Mouse (Mus musculus) stomach, postnatal 0 days (tissue): ENCODE measurements around the gene Stx4a.

ENCODE experiments used
- CTCF ChIP-seq: IDR thresholded peaks from 2 replicates; pipeline ENCODE4 v1.5.1; 2016; ENCODE audit warnings: antibody characterized with exemption, low read depth, mild to moderate bottlenecking, moderate library complexity
- EP300 ChIP-seq: optimal IDR thresholded peaks from 2 replicates; pipeline ENCODE3; 2016; ENCODE audit warnings: antibody characterized with exemption

DNA sequence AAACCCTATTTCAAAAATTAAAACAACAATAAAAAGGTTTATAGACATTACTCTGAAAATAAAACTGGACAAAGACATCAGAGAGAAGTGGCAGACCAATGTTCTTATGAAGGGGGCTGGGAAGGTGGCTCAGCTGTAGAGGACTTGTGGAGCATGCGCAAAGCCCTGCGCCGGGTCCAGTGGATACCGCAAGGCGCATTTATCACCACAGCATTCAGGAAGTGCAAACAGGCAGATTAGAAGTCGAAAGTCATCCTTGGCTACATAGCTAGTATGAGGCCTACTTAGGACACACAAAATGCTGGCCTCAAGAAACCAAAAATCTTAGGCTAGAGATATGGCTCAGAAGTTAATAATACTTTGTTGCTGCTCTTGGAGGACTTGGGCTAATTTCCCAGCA is 34.2 kb downstream of the Stx4a start:
- no peak for TF ChIP-seq CTCF
- no peak for TF ChIP-seq EP300
